Mouse (Mus musculus): ENCODE measurements around the gene Spert. TPM values are rescaled to one million over a fixed set of nuclear protein-coding genes. Genes with fewer than 3 reads are reported as not detected.
A peak's percentile ranks its signal among the peaks of the same experiment; 100 is the strongest.

The Spert gene
- polyA plus RNA-seq, 1 experiment from 2014 or later = not detected

DNA sequence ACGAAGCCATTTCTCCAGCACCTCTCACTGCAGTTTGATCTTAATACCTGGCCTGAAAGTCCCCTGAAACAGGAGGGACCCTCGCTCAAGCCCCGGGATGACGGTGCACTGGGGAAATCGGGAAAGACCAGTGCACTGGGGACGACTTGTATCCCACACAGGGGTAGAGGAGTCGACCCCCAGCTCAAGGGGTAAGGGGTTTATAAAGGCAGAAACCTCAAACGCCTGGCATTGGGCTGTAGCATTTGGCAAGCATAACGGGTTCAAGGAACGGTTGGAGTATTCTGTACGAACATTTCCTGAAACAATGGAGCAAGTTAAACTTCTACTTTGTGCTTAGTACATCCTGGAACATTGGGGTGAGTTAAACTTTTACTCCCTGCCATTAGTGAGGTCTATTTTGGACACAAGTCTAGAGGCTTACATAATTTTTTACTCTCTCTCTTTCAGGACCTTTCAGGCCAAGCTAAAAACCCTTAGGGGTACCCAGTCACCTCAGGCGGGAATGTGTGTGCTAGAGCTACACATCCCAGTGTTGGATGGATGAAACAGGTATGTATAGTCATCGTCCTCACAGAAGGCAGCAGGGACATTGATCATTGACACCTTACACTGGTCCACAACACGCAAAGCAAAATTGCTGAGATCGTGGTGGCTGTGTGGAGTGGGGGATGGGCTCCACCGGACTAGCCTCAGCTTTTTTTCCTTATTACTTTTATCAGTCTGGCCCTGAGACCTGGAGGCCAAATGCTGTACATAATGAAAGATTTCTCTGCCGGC, 52.5 kb downstream of the Spert start:
- no peaks in the 10 kb centered on the region for H3K27me3 ChIP-seq (replicated peaks; ENCODE audit: control insufficient read depth, insufficient read depth, low read length)
- 67% methylated on average over 17 of the region's 17 CpGs for WGBS
- no peak overlapping the region for H3K4me2 ChIP-seq
- ATAC-seq (replicated peaks; ENCODE audit: low FRiP score) (no peak), DNase-seq (ENCODE audit: low spot score) (no peak)
- no peaks in the 10 kb centered on the region for H3K36me3 ChIP-seq (ENCODE audit: control insufficient read depth, insufficient read depth, low read length)
- H3K9me3 ChIP-seq (ENCODE audit: control insufficient read depth, low read length) = no peaks in the 10 kb centered on the region
- H3K9ac ChIP-seq (ENCODE audit: low read depth, low read length) = no peak overlapping the region
- H3K4me1 ChIP-seq (replicated peaks; ENCODE audit: control insufficient read depth, insufficient read depth, low read length) = peaks cover 14% of the 10 kb centered on the region
- H3K4me3 ChIP-seq (ENCODE audit: low read depth, low read length) = no peak overlapping the region
- no peak overlapping the region for H3K27ac ChIP-seq (ENCODE audit: low read depth, low read length)

- WGBS = 29% methylated on average over 2 of the region's 2 CpGs
- H3K4me2 ChIP-seq = no peak overlapping the region
- H3K4me1 ChIP-seq (replicated peaks; ENCODE audit: control insufficient read depth, insufficient read depth, low read length) = peaks cover 14% of the 10 kb centered on the region
- no peak overlapping the region for H3K9ac ChIP-seq (ENCODE audit: low read depth, low read length)
- H3K27ac ChIP-seq (ENCODE audit: low read depth, low read length) = peak overlapping the region; percentile 21; the same call in 1 of the 2 replicates
- H3K9me3 ChIP-seq (ENCODE audit: control insufficient read depth, low read length) = no peaks in the 10 kb centered on the region
- no peaks in the 10 kb centered on the region for H3K27me3 ChIP-seq (replicated peaks; ENCODE audit: control insufficient read depth, insufficient read depth, low read length)
- no peaks in the 10 kb centered on the region for H3K36me3 ChIP-seq (ENCODE audit: control insufficient read depth, insufficient read depth, low read length)
- DNase-seq (ENCODE audit: low spot score) = no peak
- ATAC-seq (replicated peaks; ENCODE audit: low FRiP score) = peak; percentile 85
- H3K4me3 ChIP-seq (ENCODE audit: low read depth, low read length) = no peak overlapping the region
These were observed 53.7 kb downstream of the Spert start for GRCm38 (mm10) chr14:75539205-75539604.

Other genes with a start within 250 kb of the Spert start
- gene Siah3, start 137.1 kb downstream of the Spert start, polyA plus RNA-seq (2014; fragmentation: Nextera tagmentation; extraction: Ambion mirVana) = 0.14 and 0.19 TPM in 2 replicates
- gene Erich6b, start 49.1 kb upstream of the Spert start, polyA plus RNA-seq (2014; fragmentation: Nextera tagmentation; extraction: Ambion mirVana) = not detected in 2 replicates
- 18.1 and 19.3 TPM in 2 replicates for gene Cog3, start 161.4 kb upstream of the Spert start, polyA plus RNA-seq (2014; fragmentation: Nextera tagmentation; extraction: Ambion mirVana)
- gene Slc25a30, start 193.9 kb upstream of the Spert start, polyA plus RNA-seq (2014; fragmentation: Nextera tagmentation; extraction: Ambion mirVana) = 6.4 and 7.3 TPM in 2 replicates

Data from liver, embryonic 11.5 days (tissue).